Mouse (Mus musculus): ENCODE data around the gene Med26.

GRCm38 (mm10) chr8:72512648-72513047 is 35.4 kb downstream of the Med26 start:
- TF ChIP-seq CTCF (IDR thresholded peaks at IDR 0.05; ENCODE audit: extremely low read depth, insufficient read depth, low read length) (no peak), POLR2A (IDR thresholded peaks at IDR 0.05; ENCODE audit: extremely low read depth, insufficient read depth, low read length) (no peak)

Data from cortical plate, adult 2 months (tissue).